Mouse (Mus musculus) lung, adult 2 months (tissue): ENCODE measurements around the gene Tas2r104. TPM values are rescaled to one million over a fixed set of nuclear protein-coding genes. Genes with fewer than 3 reads are reported as not detected.

Source experiments
- DNase-seq: peaks from one replicate; pipeline ENCODE4 v3.0.0; 2022
- H3K4me1 ChIP-seq: fragments of 200-500 bp; 2 replicates; pipeline ENCODE4 v1.6.1; 2011; ENCODE audit warnings: low read length; ENCODE audit not compliant: control insufficient read depth, insufficient read depth
- H3K4me3 ChIP-seq: fragments of 200-500 bp; replicated peaks from 2 replicates; pipeline ENCODE3; 2011; ENCODE audit warnings: low read depth, mild to moderate bottlenecking, control low read depth, low read length; ENCODE audit errors: extremely low read depth
- CTCF ChIP-seq: fragments of 200-500 bp; IDR thresholded peaks from 2 replicates; pipeline ENCODE4 v1.5.1; 2011; ENCODE audit warnings: mild to moderate bottlenecking, low read length, control low read depth; ENCODE audit not compliant: insufficient read depth
- POLR2A ChIP-seq: fragments of 200-500 bp; IDR thresholded peaks from 2 replicates; pipeline ENCODE4 v1.6.1; 2011; ENCODE audit warnings: low read depth, mild to moderate bottlenecking, control low read depth, low read length, borderline replicate concordance; ENCODE audit errors: extremely low read depth
- WGBS: fragments of 180-500 bp; shearing (Covaris S2); methylation state at CpG from one replicate; pipeline ENCODE4 v1.1.7; 2018; 5-methylcytosine and 5-hydroxymethylcytosine counted together
- polyA plus RNA-seq: library from polyadenylated mRNA; depleted of rRNA; stranded (reverse); fragments of >200 nt; gene quantifications from 2 replicates; pipeline ENCODE4 v1.2.3, GENCODE M21; 2012; rRNA removed

Tas2r104 gene
- not detected in 2 replicates for polyA plus RNA-seq

DNA sequence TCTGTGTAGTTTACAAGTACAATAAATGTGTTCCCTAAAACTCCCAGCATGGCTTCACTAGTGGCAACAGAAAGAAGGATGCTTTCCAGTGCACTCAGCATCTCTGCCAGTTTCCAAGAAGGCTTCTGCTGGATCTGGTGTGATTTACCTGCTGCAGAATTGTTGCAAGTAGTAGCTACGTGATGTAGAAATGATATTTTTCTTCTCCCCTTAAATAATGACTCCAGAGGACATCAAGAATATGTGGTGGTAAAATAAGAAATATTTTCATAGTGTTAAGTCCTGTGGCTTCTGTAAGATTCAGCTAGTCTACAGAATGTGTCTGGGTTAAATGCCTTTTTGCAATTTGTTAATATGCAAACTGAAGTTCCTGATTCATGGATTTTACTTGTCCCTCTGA, at the start of gene Tas2r104:
TSS of gene Tas2r104 (minus strand) at position 101 of the 400 bp plus-strand sequence.
- Histone ChIP-seq H3K4me1 (no peaks in the 10 kb centered on the region), H3K4me3 (no peak within 1 kb of the TSS)
- TF ChIP-seq CTCF (no peak), POLR2A (no peak)
- WGBS: 54% methylated on average over 1 of the region's 1 CpGs
- no peak for DNase-seq

DNA sequence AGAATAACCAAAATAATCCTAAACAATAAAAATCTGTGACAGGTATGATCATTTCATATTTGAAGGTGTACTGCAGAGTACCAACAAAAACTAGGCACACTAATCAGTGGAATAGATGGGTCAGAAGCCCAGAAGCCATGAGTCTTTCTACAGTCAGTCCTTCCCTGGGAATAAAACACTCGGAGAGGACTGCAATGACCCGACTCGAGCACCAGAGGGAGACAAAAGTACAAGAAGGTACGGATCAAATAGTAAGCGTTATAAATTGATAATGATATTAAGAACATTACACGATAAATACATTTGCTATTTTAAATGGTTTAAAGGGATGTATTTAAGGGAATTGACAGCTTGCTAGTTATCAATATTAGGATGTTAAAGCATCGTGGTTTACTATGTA, 27.3 kb upstream of the Tas2r104 start:
- TF ChIP-seq POLR2A (no peak), CTCF (no peak)
- Histone ChIP-seq H3K4me3 (no peak overlapping the region), H3K4me1 (no peaks in the 10 kb centered on the region)
- WGBS: 42% methylated on average over 7 of the region's 7 CpGs
- no peak for DNase-seq

DNA sequence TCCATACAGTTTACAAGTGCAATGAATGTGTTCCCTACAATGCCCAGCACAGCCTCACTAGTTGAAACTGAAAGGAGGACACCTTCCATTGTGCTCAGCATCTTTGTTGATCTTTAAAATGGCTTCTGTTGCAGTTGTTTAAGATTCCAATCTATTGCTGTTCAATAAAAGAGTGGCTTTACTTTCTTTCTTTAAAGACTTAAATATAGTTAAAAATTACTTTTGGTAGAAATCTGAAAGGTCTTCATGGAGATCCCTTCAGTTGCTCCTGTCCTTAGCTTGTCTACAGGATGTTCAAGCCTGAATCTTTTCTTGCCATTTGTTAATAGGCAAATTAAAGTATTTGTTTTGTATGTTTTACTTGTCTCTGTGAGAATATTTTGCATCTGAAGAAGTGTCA, 4.4 kb upstream of the Tas2r104 start, which contains the start of gene Tas2r114:
TSS of gene Tas2r114 (minus strand) at position 101 of the 400 bp plus-strand sequence.
- Histone ChIP-seq H3K4me3 (no peak within 1 kb of the TSS), H3K4me1 (no peaks in the 10 kb centered on the region)
- TF ChIP-seq POLR2A: no peak
- no peak for TF ChIP-seq CTCF
- no peak for DNase-seq

DNA sequence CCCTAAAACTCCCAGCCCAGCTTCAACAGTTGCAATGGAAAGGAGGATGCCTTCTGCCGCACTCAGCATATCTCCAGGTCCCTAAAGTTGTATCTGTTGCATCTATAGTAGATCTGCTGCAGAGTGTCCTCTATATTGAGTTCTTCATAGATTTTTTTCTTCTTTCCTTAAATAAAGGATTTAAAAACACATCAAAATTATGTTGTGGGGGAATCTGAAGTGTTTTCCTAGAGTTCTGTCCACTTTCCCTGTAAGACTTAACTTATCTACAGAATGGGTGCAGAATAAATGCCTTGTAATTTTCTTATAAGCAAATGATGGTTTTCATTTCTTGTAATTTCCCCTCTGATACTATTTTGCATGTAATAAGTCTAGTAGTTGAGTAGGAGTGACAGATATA, 1.9 kb upstream of the Tas2r104 start, which contains the start of gene Tas2r105:
TSS of gene Tas2r105 (minus strand) at position 101 of the 400 bp plus-strand sequence.
- Histone ChIP-seq H3K4me3 (no peak within 1 kb of the TSS), H3K4me1 (no peaks in the 10 kb centered on the region)
- DNase-seq: no peak
- WGBS: 59% methylated on average over 1 of the region's 1 CpGs
- no peak for TF ChIP-seq POLR2A
- TF ChIP-seq CTCF: no peak

- no peak for TF ChIP-seq POLR2A
- no peak for TF ChIP-seq CTCF
- WGBS: 71% methylated on average over 3 of the region's 3 CpGs
- DNase-seq: no peak
- no peaks in the 10 kb centered on the region for H3K4me1 ChIP-seq
- no peak within 1 kb of the TSS for H3K4me3 ChIP-seq
Observed at GRCm38 (mm10) chr6:131678786-131679185, 6.8 kb downstream of the Tas2r104 start, which contains the start of gene Tas2r106. Gene Tas2r106 (minus strand): TSS chr6:131678886.

DNA sequence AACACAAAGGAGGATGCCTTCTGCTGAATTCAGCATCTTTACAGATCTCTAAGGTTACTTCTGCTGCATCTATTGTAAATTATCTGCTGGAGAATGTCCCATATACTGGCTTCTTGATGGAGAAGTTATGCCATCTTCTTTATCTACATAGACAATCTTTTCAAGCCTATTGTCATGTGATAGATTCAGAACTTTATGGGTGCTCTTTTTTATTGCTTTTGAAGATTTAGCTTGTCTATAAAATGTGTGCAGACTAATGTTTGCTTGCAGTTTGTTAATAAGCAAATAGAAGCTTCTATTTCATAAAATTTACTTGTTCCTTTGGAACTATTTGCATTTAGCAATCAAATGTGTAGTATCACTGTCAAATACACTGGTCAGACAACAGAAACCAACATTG, 25.5 kb downstream of the Tas2r104 start, which contains the start of gene Tas2r107:
TSS of gene Tas2r107 (minus strand) at position 101 of the 400 bp plus-strand sequence.
- Histone ChIP-seq H3K4me3 (no peak within 1 kb of the TSS), H3K4me1 (no peaks in the 10 kb centered on the region)
- TF ChIP-seq POLR2A (no peak), CTCF (no peak)
- no peak for DNase-seq

Other genes starting within 250 kb of the Tas2r104 start
- not detected in 2 replicates for gene 5430401F13Rik, start 199.3 kb downstream of the Tas2r104 start, polyA plus RNA-seq
- not detected in 2 replicates for gene Gm6619, start 199.3 kb downstream of the Tas2r104 start, polyA plus RNA-seq
- gene Tas2r130, start 54.8 kb downstream of the Tas2r104 start, polyA plus RNA-seq: not detected in 2 replicates
- not detected in 2 replicates for gene Tas2r107, start 25.6 kb downstream of the Tas2r104 start, polyA plus RNA-seq
- not detected in 2 replicates for gene Tas2r106, start 6.9 kb downstream of the Tas2r104 start, polyA plus RNA-seq
- not detected in 2 replicates for gene Tas2r105, start 1.8 kb upstream of the Tas2r104 start, polyA plus RNA-seq
- not detected in 2 replicates for gene Tas2r114, start 4.3 kb upstream of the Tas2r104 start, polyA plus RNA-seq